Mouse (Mus musculus): Measurements from ENCODE around the gene Gm26566.
A peak's percentile ranks its signal among the peaks of the same experiment; 100 is the strongest.

The Gm26566 gene

GRCm38 (mm10) chr4:88721791-88722721 lies at the start of gene Gm26566, which contains the start of gene Klhl9:
Gm26566 (plus strand) TSS chr4:88721805.
Klhl9 (minus strand) TSS chr4:88722465.
- peak; percentile 94 for DNase-seq (ENCODE audit: low read depth, low spot score)

- DNase-seq (ENCODE audit: low read depth, low spot score) = no peak
These were observed 44.8 kb upstream of the Gm26566 start, which contains the start of gene Ifna16 for GRCm38 (mm10) chr4:88676824-88677223. Ifna16 (minus strand) TSS chr4:88676924.

DNA sequence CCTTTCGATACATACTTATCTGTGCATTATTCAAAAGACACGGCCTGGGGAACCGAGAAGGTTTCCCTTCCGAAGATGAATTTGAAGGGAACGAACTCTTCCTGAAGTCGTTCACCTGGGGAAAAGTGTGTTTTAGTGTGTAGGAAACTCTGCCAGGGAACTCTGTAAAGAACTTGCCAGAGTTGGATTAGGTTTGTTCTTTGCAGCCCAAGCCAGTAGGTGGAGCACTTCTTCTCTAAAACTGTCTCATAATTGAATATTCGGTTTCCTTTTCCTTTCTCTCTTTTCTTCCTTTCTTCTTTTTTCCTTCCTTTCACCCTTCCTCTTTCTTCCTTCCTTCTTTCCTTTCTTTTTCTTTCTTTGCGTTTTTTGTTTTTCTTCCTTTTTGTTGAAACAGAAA lies 41.2 kb upstream of the Gm26566 start:
- DNase-seq (ENCODE audit: low read depth, low spot score) = peak; percentile 70

GRCm38 (mm10) chr4:88681353-88681752 lies 40.3 kb upstream of the Gm26566 start:
- no peak for DNase-seq (ENCODE audit: low read depth, low spot score)

- no peak for DNase-seq (ENCODE audit: low read depth, low spot score)
These were observed 37.8 kb upstream of the Gm26566 start, which contains the start of gene Ifna2 for GRCm38 (mm10) chr4:88683812-88684211. Ifna2 (minus strand) TSS chr4:88683912.

DNA sequence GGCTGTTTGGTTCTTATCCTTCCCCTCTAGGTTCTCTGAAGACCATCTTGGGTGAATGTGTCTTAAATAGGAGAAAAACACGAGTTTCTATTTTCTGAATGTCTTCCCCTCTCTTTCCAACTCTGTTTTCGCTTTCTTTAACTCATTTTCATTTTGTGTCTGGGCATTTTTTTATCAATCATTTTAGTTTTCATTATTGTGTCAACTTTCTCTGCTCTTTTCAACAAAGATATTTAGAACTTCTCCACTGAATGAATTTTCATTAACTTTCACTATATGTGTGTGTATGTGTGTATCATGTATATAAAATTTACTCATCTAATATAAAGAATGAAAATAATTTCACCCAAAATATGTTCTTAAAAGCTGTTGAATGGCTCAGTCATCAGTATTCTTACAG lies 30.3 kb upstream of the Gm26566 start, which contains the start of gene Ifnab:
Gene Ifnab (minus strand): TSS at position 101 of the 400 bp plus-strand sequence.
- no peak for DNase-seq (ENCODE audit: low read depth, low spot score)

- no peak for DNase-seq (ENCODE audit: low read depth, low spot score)
These were observed 29.1 kb upstream of the Gm26566 start for GRCm38 (mm10) chr4:88692537-88692936.

DNA sequence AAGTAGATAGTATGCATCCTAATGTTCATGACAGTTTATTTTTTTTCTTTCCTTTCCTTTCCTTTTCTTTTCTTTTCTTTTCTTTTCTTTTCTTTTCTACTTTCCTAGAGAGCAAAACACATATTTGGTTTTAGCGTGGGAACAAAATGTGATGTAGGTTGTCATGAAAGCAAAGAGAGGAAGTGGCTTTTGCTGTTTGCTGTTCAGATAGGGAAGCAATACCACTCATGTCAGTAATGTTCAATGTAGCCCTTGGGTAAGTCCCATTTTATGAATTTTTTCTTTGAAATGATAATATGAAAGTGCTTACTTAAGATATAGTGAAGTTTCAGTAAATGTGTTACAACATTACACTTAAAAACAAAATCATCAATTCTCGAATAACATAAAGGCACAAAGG lies 28.2 kb upstream of the Gm26566 start:
- DNase-seq (ENCODE audit: low read depth, low spot score) = no peak

- DNase-seq (ENCODE audit: low read depth, low spot score) = peak; percentile 84
These were observed 25.2 kb upstream of the Gm26566 start for GRCm38 (mm10) chr4:88696237-88696884.

DNA sequence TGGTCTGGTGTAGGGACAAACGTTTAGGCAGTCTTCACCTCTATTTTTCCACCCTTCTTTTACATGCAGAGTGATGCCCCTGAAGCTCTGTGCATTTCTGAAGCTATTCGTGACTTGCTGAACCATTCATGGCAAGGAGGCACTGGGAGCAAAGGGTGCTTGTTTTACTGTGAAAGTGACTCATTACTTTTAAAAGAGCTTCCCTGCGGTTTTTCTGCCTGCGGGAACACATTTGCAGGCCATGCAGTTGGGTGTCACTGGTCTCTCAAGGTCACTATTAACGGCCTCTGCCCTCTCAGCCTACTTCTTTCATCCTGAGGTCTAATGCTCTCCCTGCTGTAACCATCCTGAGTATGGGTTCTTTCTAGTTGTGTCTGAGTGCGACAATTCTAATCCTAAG lies 24.5 kb upstream of the Gm26566 start:
- DNase-seq (ENCODE audit: low read depth, low spot score) = no peak

- DNase-seq (ENCODE audit: low read depth, low spot score) = no peak
These were observed 23.9 kb upstream of the Gm26566 start for GRCm38 (mm10) chr4:88697753-88698152.

DNA sequence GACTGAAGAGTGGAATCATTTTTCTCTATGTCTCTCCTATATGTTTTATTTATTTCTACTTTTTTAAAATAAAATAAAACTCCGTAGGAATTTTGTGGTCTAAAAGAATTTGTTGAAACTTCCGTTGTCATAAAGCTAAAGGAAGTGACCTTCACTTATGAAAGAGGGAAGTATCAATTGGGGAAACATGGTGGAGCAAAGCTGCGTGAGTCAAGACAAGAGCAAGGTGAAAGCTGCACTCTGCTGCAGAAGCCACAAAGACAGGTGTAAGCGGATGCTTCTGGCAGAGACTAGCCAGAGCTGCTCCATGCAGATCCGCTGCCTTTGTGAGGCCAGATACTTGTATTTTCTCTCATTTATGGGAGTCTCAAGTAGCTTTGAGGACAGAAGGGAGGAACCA lies 22.8 kb upstream of the Gm26566 start:
- DNase-seq (ENCODE audit: low read depth, low spot score) = no peak

DNA sequence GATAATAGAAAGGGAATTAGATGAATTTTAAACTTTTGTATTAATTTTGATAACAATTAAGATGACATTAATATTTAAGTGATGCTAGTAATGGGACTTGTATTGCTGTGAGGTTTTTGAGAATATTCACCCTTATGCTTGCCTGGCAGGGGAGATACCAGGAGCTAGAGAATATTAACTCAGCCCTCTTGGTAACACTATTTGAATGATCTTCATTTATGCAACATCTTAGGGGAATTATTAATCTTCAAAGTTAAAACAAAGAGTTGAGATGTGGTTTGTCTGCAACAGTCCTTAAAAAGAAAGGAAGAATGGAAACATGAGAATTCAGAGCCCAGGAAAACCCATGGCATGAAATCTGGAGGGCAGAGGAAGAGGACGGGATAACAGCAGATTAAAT lies 22.3 kb upstream of the Gm26566 start:
- DNase-seq (ENCODE audit: low read depth, low spot score) = no peak

DNA sequence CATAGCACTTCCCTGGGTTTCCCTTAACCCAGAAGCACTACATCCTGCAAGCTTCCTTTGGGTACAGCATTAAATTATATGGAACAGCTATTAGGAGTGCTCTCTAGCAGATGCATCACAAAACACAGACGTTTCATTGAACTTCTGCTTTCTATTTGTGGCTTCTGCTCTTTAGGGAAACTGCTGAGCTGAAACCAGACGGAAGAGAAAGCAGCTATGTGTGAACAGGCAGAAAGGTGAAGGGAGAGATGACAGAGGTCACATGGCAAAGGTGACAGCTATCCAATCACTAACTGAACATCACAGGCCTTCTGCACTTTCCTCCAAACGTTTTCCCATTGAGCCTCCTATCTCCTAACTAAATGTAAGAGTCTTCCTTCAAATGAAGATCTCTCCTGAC lies 15.7 kb upstream of the Gm26566 start:
- DNase-seq (ENCODE audit: low read depth, low spot score) = no peak

DNA sequence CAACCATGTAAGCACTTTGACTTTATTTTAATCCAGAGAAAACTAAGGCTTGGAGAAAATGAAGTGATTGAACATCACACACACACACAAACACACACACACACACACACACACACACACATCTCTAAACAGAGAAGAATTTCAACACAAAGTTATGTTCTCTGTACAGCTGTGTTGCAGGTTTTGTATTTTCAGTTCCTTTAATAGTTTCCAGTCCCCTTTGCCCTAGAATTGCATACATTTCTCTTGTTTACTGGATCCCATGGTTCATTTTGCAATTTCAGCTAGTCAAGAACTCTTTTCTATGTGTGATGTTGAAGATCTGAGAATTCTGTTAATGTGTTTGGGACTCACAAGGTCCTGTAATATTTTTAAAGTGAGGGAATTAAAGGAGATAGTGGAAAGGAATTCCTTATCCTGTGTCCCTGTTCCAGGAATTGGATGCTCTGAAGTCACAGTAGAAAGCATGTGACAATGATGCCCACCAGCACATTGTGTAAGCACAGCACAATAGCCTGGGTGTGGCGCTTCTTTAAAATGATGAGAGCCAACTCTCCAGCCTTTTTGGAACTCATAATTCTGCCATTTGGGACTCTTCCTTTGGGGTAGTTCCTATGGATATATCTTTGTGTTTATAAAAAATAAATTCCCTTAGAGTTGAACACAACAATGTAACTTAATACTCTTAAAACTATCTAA lies 14.3 kb upstream of the Gm26566 start:
- DNase-seq (ENCODE audit: low read depth, low spot score) = no peak

DNA sequence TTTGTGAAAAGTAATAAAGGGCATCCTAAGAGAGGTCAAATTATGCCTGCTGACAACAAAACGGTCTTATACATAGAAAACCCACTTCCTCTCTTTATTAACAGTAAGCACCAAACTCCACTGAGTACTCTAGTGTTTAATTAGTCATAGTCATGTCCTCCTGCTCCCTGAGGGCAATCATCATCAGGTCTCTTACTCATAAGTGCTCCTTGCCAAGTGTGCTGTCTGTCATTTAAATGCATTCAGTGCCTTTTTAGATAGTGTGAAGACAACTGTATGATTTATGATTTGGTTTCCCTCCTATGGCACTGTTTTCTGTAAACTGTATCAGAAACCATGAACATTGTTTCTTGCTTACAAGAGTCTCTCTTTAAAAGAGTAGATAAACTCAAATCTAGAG lies 7.3 kb upstream of the Gm26566 start:
- DNase-seq (ENCODE audit: low read depth, low spot score) = peak; percentile 84

DNA sequence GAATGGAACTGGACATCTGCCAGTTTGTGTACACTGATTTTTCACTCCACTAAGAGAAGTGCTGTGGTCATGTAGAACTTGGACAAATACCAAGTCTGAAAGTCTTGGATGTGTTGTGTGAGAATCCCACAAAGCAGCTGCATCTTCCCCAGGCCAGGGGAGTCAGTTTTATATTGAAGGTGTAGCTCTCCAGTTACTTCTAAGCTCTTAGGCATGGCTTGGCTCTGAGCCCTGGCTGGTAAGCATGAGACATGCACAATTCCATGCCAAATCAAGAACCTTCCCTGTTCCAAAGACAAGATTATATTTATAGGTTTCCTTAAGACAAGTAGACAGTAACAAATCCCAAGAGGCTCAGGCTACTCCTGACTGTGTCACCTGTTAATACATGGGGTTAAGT lies 6.5 kb upstream of the Gm26566 start:
- peak; percentile 76 for DNase-seq (ENCODE audit: low read depth, low spot score)

DNA sequence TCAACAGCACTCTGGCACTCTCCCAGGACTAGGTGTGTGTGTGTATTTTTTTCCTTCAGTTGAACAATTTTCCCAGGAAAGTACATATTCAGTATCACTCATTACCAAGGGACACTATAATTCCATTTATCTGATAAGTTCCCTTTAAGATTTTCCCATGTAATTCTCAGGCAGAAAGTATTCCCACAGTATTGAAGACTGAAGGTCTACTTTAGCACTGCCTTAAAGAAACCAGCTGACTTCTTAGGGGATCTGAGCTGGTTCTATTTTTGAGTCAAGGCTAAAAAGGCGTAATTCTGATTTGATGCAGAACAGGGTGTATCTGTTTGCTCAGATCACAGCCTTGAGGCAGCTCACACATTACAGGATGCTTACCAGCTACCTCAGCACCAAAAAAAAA lies 2.9 kb upstream of the Gm26566 start:
- DNase-seq (ENCODE audit: low read depth, low spot score) = peak; percentile 21

DNA sequence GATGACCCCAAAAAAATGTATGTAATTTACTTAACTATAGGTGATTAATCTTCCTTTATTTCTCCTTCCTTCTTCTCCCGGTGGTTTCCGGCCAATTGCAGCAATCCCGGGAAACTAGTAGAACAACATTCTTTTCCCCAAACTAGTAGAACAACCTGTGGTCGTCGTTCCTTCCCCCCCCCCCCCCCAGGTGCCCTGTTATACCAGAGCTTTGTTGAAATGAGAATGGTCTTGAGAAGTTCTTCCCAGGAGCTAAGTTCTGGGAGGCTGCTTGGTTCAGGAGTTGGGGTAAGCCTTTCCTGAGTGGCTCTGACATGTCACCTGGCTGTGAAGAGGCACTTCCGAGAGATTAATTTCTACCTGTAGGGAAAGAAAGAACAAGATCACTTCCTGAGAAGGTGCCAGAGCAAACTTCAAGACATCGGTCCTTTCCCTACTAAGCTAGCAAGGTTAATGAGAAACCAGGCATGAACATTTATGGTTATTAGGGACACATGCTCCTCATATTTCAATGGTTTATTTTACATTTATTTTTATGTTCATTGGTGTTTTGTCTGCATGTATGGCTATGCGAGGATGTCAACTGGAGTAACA lies 2.0 kb downstream of the Gm26566 start:
- DNase-seq (ENCODE audit: low read depth, low spot score) = no peak

GRCm38 (mm10) chr4:88726727-88727126 lies 5.1 kb downstream of the Gm26566 start:
- no peak for DNase-seq (ENCODE audit: low read depth, low spot score)

DNA sequence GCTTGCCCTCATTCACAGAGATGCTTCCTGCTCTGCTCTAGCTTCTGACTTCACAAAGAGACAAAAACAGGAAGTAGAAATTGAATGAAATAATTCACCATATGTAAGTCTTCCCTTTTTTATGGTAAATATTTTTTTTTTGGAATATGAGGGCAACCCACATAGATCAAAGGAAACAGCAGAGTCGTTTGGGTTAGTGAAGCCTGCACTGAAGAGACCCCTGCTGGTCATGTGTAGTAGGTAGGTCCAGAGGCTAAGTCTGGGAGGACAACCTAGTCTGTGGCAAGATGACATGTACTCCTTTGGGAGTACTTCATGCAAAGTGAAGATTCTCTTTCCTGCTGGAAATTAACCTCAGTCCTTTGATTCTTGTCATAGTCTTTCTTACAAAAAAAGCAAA lies 5.7 kb downstream of the Gm26566 start:
- peak; percentile 61 for DNase-seq (ENCODE audit: low read depth, low spot score)

- peak; percentile 83 for DNase-seq (ENCODE audit: low read depth, low spot score)
These were observed 16.9 kb downstream of the Gm26566 start for GRCm38 (mm10) chr4:88738480-88738879.

Measured in 3T3-L1 (cell line).